Mouse (Mus musculus) hindbrain, embryonic 13.5 days (tissue): ENCODE measurements around the gene Angel1. TPM values are rescaled to one million over a fixed set of nuclear protein-coding genes. Genes with fewer than 3 reads are reported as not detected.
A peak's percentile ranks its signal among the peaks of the same experiment; 100 is the strongest.

ENCODE experiments used
- ATAC-seq: fragments of 200-750 bp; cut with Nextera tagmentation; 2 replicates; pipeline ENCODE4 v1.8.0; 2017; ENCODE audit warnings: moderate TSS enrichment; ENCODE audit not compliant: low FRiP score
- H3K27ac ChIP-seq: fragments of 300-500 bp; sonication (generic); 2 replicates; pipeline ENCODE4 v1.5.1; 2015; ENCODE audit warnings: inconsistent platforms, mild to moderate bottlenecking, moderate library complexity
- H3K27me3 ChIP-seq: fragments of 300-500 bp; sonication (generic); 2 replicates; pipeline ENCODE4 v1.6.1; 2015; ENCODE audit warnings: mild to moderate bottlenecking, inconsistent platforms
- H3K36me3 ChIP-seq: fragments of 300-500 bp; sonication (generic); 2 replicates; pipeline ENCODE4 v1.6.1; 2015; ENCODE audit warnings: mild to moderate bottlenecking, inconsistent platforms
- H3K4me1 ChIP-seq: fragments of 300-500 bp; sonication (generic); replicated peaks from 2 replicates; pipeline ENCODE4 v1.6.1; 2015; ENCODE audit warnings: inconsistent platforms
- H3K4me2 ChIP-seq: fragments of 300-500 bp; sonication (generic); 2 replicates; pipeline ENCODE4 v1.6.1; 2015; ENCODE audit warnings: inconsistent platforms, mild to moderate bottlenecking, moderate library complexity
- H3K4me3 ChIP-seq: fragments of 300-500 bp; sonication (generic); 2 replicates; pipeline ENCODE4 v1.5.1; 2015; ENCODE audit warnings: mild to moderate bottlenecking, inconsistent platforms
- H3K9ac ChIP-seq: fragments of 300-500 bp; sonication (generic); 2 replicates; pipeline ENCODE4 v1.6.1; 2015; ENCODE audit warnings: mild to moderate bottlenecking, inconsistent platforms
- H3K9me3 ChIP-seq: fragments of 300-500 bp; sonication (generic); 2 replicates; pipeline ENCODE4 v1.6.1; 2016; ENCODE audit warnings: inconsistent platforms
- WGBS: fragments of 180-500 bp; shearing (Covaris S2); methylation state at CpG from one replicate; pipeline ENCODE4 v1.1.7; 2015; 5-methylcytosine and 5-hydroxymethylcytosine counted together
- polyA plus RNA-seq: library from polyadenylated mRNA; unstranded; fragments of >200 nt; fragmentation: Nextera tagmentation; extraction: Ambion mirVana; gene quantifications from 2 replicates; pipeline ENCODE4 v1.2.1, GENCODE M21; 2015

Angel1 gene
- 12.6 TPM in 2 replicates for polyA plus RNA-seq

DNA sequence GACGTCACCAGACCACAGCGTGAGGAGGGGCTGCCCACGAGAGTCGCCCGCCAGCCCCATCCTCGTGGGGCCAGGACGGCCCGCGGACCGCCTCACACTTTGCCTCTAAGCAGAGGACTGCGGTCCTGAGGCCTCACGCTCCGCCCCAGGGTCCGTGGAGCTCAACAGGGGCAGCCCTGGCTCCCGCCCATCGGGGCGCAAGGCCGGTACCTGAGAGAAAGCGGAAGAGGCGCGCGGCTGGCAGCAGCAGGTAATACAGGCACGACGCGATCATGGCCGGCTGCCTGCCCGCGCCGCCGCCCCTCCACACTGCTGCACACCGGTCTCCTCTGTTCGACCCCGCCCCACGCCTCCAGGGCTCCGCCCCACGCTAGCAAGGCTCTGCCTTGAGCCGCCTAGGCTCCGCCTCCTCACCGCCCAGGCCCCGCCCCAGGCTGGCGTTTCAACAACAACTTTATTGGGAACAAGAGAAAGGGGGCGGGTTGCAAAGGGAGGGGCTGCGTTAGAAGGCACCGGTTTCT is at the start of gene Angel1:
Angel1 (minus strand) TSS at position 341 of the 521 bp plus-strand sequence.
- H3K4me1 ChIP-seq, result peaks cover 33% of the 10 kb centered on the region
- peak; percentile 99 for ATAC-seq
- WGBS, result under 1% methylated on average over 44 of the region's 44 CpGs
- H3K36me3 ChIP-seq, result peaks cover 5% of the 10 kb centered on the region; the same call in 1 of the 2 replicates
- peak within 1 kb of the TSS; percentile 88 for H3K4me2 ChIP-seq
- peak within 1 kb of the TSS; percentile 72 for H3K4me3 ChIP-seq
- H3K27me3 ChIP-seq, result no peaks in the 10 kb centered on the region
- peak within 1 kb of the TSS; percentile 82 for H3K9ac ChIP-seq
- peak within 1 kb of the TSS; percentile 83 for H3K27ac ChIP-seq
- no peaks in the 10 kb centered on the region for H3K9me3 ChIP-seq

DNA sequence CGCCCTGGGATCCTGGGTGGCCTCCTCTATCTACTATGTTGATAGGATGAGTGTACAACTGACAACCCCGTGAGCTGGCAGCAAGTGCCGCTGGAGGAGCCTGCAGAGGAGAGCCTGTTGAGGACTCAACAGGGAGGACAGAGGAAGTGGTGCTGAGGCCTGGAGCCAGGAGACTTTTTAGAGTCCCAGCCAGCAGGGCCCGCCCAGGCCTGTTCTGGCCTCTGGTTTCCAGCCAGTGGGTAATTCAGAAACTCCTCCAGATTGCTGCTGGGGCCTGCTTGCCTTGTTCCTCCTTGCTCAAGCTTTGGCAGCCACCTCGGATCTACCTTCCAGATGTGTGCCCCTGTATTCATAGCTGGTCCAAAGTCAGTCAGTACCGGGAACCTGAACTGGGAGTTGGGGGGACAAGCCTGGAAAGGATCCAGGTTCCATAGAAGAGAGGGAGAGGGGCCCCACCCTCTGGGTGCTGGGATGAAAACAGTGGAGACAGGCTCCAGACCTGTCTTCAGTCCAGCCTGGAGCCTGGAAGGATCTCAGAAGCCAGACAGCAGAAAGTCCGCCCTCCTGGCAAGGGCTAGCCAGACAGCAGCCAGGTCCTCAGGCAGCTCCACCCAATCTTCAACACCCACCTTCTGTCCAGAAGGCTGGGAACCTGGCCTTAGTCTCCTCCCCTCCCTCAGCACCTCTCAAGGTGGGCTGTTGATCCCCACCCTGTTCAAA is 49.5 kb upstream of the Angel1 start:
- no peak overlapping the region for H3K9ac ChIP-seq
- H3K36me3 ChIP-seq, result no peaks in the 10 kb centered on the region
- no peak overlapping the region for H3K27ac ChIP-seq
- H3K4me2 ChIP-seq, result no peak overlapping the region
- WGBS, result 85% methylated on average over 7 of the region's 7 CpGs
- H3K9me3 ChIP-seq, result no peaks in the 10 kb centered on the region
- no peak overlapping the region for H3K4me3 ChIP-seq
- peaks cover 14% of the 10 kb centered on the region for H3K4me1 ChIP-seq
- no peaks in the 10 kb centered on the region for H3K27me3 ChIP-seq
- ATAC-seq, result no peak

DNA sequence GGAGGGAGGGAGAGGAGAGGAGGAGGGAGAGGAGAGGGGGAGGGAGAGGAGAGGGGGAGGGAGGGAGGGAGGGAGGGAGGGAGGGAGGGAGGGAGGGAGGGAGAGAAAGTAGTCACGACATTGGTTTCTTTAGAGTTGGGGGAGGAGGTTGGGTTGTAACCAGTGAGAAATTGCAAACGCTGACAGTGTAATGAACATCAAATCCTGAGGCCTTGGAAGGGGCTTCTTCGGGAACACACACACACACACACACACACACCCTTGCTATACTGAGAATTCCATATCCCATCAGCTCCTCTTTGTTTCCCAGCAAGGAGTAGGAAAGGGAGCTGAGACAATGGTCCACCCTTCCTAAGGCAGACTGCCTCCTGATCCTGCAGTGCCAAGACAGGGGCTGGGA is 46.3 kb upstream of the Angel1 start:
- Histone ChIP-seq H3K9ac (no peak overlapping the region), H3K27me3 (no peaks in the 10 kb centered on the region), H3K27ac (peak overlapping the region; percentile 67), H3K36me3 (no peaks in the 10 kb centered on the region), H3K4me3 (no peak overlapping the region), H3K4me2 (no peak overlapping the region), H3K4me1 (peaks cover 23% of the 10 kb centered on the region), H3K9me3 (no peaks in the 10 kb centered on the region)
- no peak for ATAC-seq
- WGBS, result 30% methylated on average over 3 of the region's 3 CpGs

DNA sequence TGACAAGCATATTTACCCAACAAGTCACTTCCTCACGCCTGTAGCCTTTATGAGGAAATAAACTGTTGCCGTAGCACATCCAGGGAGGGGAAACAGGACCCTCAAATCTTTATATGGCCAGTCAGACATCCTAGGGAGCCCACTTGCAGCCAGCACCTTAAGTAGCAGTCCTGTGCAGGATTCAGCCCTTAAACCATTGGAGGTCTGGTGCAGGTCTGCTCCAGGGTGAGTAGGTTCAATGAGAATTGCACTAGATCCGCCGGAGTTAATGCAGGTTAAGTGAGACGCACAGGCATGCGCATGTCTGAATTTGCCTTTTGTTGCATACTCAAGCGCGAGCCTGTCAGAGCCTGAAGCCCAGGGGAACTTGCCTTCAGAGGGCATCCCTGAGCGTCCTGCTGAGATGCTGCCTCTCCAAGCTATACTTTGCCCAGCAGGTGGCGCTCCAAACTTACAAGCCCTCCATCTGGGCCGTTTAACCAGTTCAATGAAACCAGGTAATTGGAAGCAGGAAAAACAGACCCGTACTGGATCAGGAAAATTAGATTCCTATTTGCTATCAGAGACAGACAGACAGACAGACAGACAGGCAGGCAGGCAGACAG is 45.7 kb upstream of the Angel1 start:
- Histone ChIP-seq H3K27me3 (0 out of 2 replicates have a peak, but pooled peaks cover 3% of the 10 kb centered on the region), H3K4me1 (peaks cover 23% of the 10 kb centered on the region), H3K36me3 (no peaks in the 10 kb centered on the region), H3K9me3 (no peaks in the 10 kb centered on the region), H3K27ac (peak overlapping the region; percentile 81), H3K9ac (0 out of 2 replicates have a peak overlapping the region, but pooled peaks have one; percentile 35), H3K4me2 (peak overlapping the region; percentile 29; the same call in 1 of the 2 replicates), H3K4me3 (no peak overlapping the region)
- 13% methylated on average over 12 of the region's 12 CpGs for WGBS
- ATAC-seq, result peak; percentile 61

GRCm38 (mm10) chr12:86770927-86771326 is 44.7 kb upstream of the Angel1 start:
- Histone ChIP-seq H3K27ac (no peak overlapping the region), H3K4me1 (peaks cover 23% of the 10 kb centered on the region), H3K9me3 (no peaks in the 10 kb centered on the region), H3K4me2 (no peak overlapping the region), H3K27me3 (0 out of 2 replicates have a peak, but pooled peaks cover 3% of the 10 kb centered on the region), H3K4me3 (no peak overlapping the region), H3K9ac (no peak overlapping the region), H3K36me3 (no peaks in the 10 kb centered on the region)
- ATAC-seq, result no peak
- 10% methylated on average over 3 of the region's 3 CpGs for WGBS

GRCm38 (mm10) chr12:86770261-86770670 is 44.0 kb upstream of the Angel1 start:
- Histone ChIP-seq H3K27ac (peak overlapping the region; percentile 56; the same call in 1 of the 2 replicates), H3K9ac (no peak overlapping the region), H3K4me3 (no peak overlapping the region), H3K36me3 (no peaks in the 10 kb centered on the region), H3K9me3 (no peaks in the 10 kb centered on the region), H3K4me2 (no peak overlapping the region), H3K4me1 (peaks cover 23% of the 10 kb centered on the region), H3K27me3 (0 out of 2 replicates have a peak, but pooled peaks cover 3% of the 10 kb centered on the region)
- no peak for ATAC-seq
- 19% methylated on average over 4 of the region's 4 CpGs for WGBS

GRCm38 (mm10) chr12:86769819-86770218 is 43.6 kb upstream of the Angel1 start:
- Histone ChIP-seq H3K4me2 (no peak overlapping the region), H3K36me3 (no peaks in the 10 kb centered on the region), H3K4me3 (no peak overlapping the region), H3K27ac (peak overlapping the region; percentile 56; the same call in 1 of the 2 replicates), H3K9me3 (no peaks in the 10 kb centered on the region), H3K27me3 (0 out of 2 replicates have a peak, but pooled peaks cover 3% of the 10 kb centered on the region), H3K9ac (no peak overlapping the region), H3K4me1 (peaks cover 23% of the 10 kb centered on the region)
- no peak for ATAC-seq

GRCm38 (mm10) chr12:86768986-86769580 is 42.8 kb upstream of the Angel1 start:
- no peak for ATAC-seq
- Histone ChIP-seq H3K27me3 (0 out of 2 replicates have a peak, but pooled peaks cover 3% of the 10 kb centered on the region), H3K27ac (no peak overlapping the region), H3K9me3 (no peaks in the 10 kb centered on the region), H3K36me3 (no peaks in the 10 kb centered on the region), H3K4me3 (no peak overlapping the region), H3K9ac (no peak overlapping the region), H3K4me2 (no peak overlapping the region), H3K4me1 (peaks cover 23% of the 10 kb centered on the region)
- 33% methylated on average over 4 of the region's 4 CpGs for WGBS

GRCm38 (mm10) chr12:86767868-86768631 is 41.8 kb upstream of the Angel1 start:
- H3K4me1 ChIP-seq, result peaks cover 23% of the 10 kb centered on the region
- no peak overlapping the region for H3K27ac ChIP-seq
- H3K36me3 ChIP-seq, result no peaks in the 10 kb centered on the region
- 0 out of 2 replicates have a peak, but pooled peaks cover 3% of the 10 kb centered on the region for H3K27me3 ChIP-seq
- H3K9ac ChIP-seq, result no peak overlapping the region
- H3K4me3 ChIP-seq, result no peak overlapping the region
- 38% methylated on average over 20 of the region's 20 CpGs for WGBS
- no peaks in the 10 kb centered on the region for H3K9me3 ChIP-seq
- H3K4me2 ChIP-seq, result no peak overlapping the region
- ATAC-seq, result no peak

GRCm38 (mm10) chr12:86766467-86766866 is 40.2 kb upstream of the Angel1 start:
- H3K4me1 ChIP-seq, result peaks cover 14% of the 10 kb centered on the region
- WGBS, result 90% methylated on average over 8 of the region's 8 CpGs
- no peak overlapping the region for H3K9ac ChIP-seq
- no peak overlapping the region for H3K4me3 ChIP-seq
- H3K27ac ChIP-seq, result no peak overlapping the region
- no peaks in the 10 kb centered on the region for H3K9me3 ChIP-seq
- no peaks in the 10 kb centered on the region for H3K36me3 ChIP-seq
- no peak for ATAC-seq
- H3K27me3 ChIP-seq, result 0 out of 2 replicates have a peak, but pooled peaks cover 3% of the 10 kb centered on the region
- no peak overlapping the region for H3K4me2 ChIP-seq

DNA sequence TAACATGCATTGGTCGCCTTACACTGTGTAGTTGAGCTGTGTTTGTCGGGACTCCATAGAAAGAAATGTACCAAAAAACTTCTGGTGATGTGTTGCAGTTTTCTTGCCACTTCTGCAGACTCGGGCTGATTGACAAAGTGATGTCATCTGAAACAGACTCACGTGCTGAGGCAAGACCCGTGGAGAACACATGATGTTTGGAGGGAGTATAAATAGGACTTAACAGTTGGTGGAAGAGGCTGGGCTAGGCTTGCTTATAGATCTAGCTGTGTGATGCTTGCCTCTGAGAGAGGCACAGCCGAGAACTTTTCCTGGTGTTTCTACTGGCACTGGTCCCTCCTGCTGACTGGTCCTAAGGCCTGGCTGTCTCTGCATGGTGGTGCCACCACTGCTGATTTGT is 37.8 kb upstream of the Angel1 start:
- H3K36me3 ChIP-seq, result no peaks in the 10 kb centered on the region
- H3K9me3 ChIP-seq, result no peaks in the 10 kb centered on the region
- WGBS, result 77% methylated on average over 6 of the region's 6 CpGs
- H3K4me3 ChIP-seq, result no peak overlapping the region
- H3K9ac ChIP-seq, result no peak overlapping the region
- H3K4me2 ChIP-seq, result no peak overlapping the region
- H3K4me1 ChIP-seq, result no peaks in the 10 kb centered on the region; the same call in 1 of the 2 replicates
- H3K27me3 ChIP-seq, result 0 out of 2 replicates have a peak, but pooled peaks cover 3% of the 10 kb centered on the region
- no peak overlapping the region for H3K27ac ChIP-seq
- no peak for ATAC-seq
